Mouse (Mus musculus): ENCODE results near the gene Mfsd4a.

DNA sequence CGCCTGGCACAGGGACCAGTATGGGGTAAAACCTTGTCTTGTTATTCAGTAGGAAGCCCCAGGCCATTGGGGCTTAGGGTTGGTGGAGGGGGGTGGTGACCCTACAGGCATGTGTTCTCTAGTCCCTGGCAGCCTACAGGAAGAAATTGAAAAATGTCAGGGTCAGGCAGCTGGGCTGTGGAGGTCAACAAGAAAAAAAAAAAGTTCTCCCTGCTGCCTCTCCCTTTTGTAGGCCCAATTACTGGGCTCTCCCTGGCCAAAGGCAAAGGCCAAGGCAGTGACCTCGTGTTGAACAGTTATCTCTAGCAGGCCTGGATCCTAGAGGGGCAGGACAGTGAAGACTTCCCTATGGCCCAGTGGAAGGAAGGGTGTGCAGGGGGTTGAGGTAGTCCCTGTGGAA is 87.4 kb downstream of the Mfsd4a start:
- no peak for TF ChIP-seq CTCF (IDR thresholded peaks at IDR 0.05; ENCODE audit: low read depth)
- TF ChIP-seq EP300 (optimal IDR thresholded peaks at IDR 0.05) = no peak
